Mouse (Mus musculus) right cerebral cortex, postnatal 14 days (tissue): ENCODE results near the gene Rnaseh2b.
A peak's percentile ranks its signal among the peaks of the same experiment; 100 is the strongest.

ENCODE experiments used
- DNase-seq: peaks from one replicate; pipeline ENCODE4 v3.0.0; 2022

The Rnaseh2b gene

GRCm38 (mm10) chr14:62363774-62364173 is 71.4 kb downstream of the Rnaseh2b start:
- no peak for DNase-seq

GRCm38 (mm10) chr14:62370819-62371218 is 78.4 kb downstream of the Rnaseh2b start:
- no peak for DNase-seq

GRCm38 (mm10) chr14:62374001-62374400 is 81.6 kb downstream of the Rnaseh2b start:
- DNase-seq, result no peak

- DNase-seq, result no peak
Measured at GRCm38 (mm10) chr14:62375694-62376093, 83.3 kb downstream of the Rnaseh2b start.

GRCm38 (mm10) chr14:62376115-62376514 is 83.7 kb downstream of the Rnaseh2b start:
- no peak for DNase-seq

- no peak for DNase-seq
Measured at GRCm38 (mm10) chr14:62379391-62379790, 87.0 kb downstream of the Rnaseh2b start.

- DNase-seq, result no peak
Measured at GRCm38 (mm10) chr14:62380606-62381005, 88.2 kb downstream of the Rnaseh2b start.

- DNase-seq, result no peak
Measured at GRCm38 (mm10) chr14:62383109-62383508, 90.7 kb downstream of the Rnaseh2b start.

GRCm38 (mm10) chr14:62383786-62384299 is 91.5 kb downstream of the Rnaseh2b start:
- no peak for DNase-seq

GRCm38 (mm10) chr14:62389064-62389728 is 96.8 kb downstream of the Rnaseh2b start:
- peak; percentile 44 for DNase-seq

GRCm38 (mm10) chr14:62389729-62390536 is 97.5 kb downstream of the Rnaseh2b start:
- DNase-seq, result peak; percentile 20

- DNase-seq, result no peak
Measured at GRCm38 (mm10) chr14:62392754-62393153, 100.4 kb downstream of the Rnaseh2b start.

- DNase-seq, result no peak
Measured at GRCm38 (mm10) chr14:62395346-62395745, 103.0 kb downstream of the Rnaseh2b start.

- DNase-seq, result peak; percentile 12
Measured at GRCm38 (mm10) chr14:62416007-62416741, 123.8 kb downstream of the Rnaseh2b start.

GRCm38 (mm10) chr14:62416742-62417134 is 124.3 kb downstream of the Rnaseh2b start:
- DNase-seq, result peak; percentile 12

- no peak for DNase-seq
Measured at GRCm38 (mm10) chr14:62417501-62417900, 125.1 kb downstream of the Rnaseh2b start.

- DNase-seq, result no peak
Measured at GRCm38 (mm10) chr14:62422265-62422664, 129.9 kb downstream of the Rnaseh2b start.
